Mouse (Mus musculus) CH12F3 (cell line): ENCODE measurements around the gene Ece1.

Source experiments
- in situ Hi-C: fragments of 300-500 bp; cut with MboI; formaldehyde crosslinking; loops from 2 replicates; pipeline ENCODE4 v1.14.3; 2020; ENCODE audit warnings: low sequenced_read_pairs

Ece1 gene

DNA sequence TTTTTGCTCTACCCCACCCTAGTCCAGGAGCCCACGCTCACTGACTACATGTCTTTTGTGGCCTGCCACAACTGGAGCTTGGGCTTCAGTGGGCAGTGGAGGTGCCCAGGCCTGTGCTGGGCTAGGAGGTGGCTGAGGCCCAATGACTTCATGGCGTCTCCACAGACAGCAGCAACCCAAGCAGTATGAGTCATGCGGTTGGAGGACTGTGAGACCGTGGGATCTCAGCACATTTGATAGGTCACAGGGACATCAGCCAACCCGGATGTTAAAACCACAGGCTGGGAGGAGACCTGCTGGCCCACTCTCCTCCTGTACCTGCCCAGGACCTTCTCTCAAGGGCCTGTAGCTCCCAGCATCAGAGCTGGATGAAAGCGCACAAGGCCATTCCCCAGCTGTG lies 8.2 kb upstream of the Ece1 start:
- in situ Hi-C loops: loop anchor here (10.0 kb wide), 1 partner anchor 101 kb away; no protein-coding TSS in a partner anchor

DNA sequence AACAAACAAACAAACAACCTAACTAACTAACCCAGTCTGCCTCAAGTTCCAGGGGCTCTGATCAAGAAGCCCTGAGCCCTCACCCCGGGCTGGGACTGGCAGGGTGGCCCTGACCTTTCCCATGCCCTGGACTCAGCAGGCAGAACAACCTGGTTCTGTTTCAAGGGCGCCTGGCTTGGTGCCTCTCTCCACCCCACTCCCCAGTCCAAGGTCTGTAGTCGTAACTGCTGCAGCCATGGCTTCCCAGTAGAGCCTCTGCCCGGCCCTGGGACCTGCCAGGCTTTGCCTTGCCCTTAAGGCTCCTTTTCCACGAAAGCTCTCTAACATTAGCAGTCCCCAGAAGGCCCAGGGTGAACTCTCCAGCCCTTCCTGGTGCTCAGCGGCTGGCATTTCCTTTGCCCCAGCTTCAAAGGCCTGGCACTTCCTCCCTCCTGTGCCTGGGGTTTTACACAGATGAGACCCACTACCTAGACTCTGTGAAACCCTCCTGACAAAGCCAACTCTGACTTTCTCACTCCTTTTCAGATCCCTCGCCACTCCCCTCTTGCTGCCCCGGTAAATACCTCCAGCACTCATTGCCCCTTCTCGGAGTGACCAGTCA lies 6.2 kb upstream of the Ece1 start:
- in situ Hi-C loops: loop anchor here (10.0 kb wide), 1 partner anchor 99 kb away; no protein-coding TSS in a partner anchor

GRCm38 (mm10) chr4:137857116-137857515 lies 4.9 kb upstream of the Ece1 start:
- in situ Hi-C loops: loop anchor here (10.0 kb wide), 1 partner anchor 98 kb away; no protein-coding TSS in a partner anchor

DNA sequence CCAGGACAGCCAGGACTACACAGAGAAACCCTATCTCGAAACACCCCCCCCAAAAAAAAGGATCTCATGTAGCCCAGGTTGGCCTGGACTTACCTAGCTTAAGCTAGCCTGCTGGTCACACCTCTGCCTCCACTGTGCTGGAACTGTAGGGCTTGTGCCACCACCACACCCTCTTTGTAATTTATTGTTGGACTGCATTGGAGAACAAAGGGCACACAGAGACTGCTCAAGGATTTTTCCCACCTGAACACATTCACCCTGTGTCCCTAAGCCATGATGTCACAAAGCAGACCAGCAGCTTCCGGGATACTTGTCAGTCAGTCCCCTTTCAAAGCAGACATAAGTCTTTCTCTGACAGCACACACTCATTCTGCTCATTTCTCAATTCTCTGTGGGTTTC lies 3.7 kb upstream of the Ece1 start:
- in situ Hi-C loops: loop anchor here (10.0 kb wide), 1 partner anchor 96 kb away; no protein-coding TSS in a partner anchor

GRCm38 (mm10) chr4:137861461-137862011 lies 501 bp upstream of the Ece1 start:
- in situ Hi-C loops: no loop called here

- in situ Hi-C loops: no loop called here
These were observed 641 bp downstream of the Ece1 start for GRCm38 (mm10) chr4:137862516-137863240.

DNA sequence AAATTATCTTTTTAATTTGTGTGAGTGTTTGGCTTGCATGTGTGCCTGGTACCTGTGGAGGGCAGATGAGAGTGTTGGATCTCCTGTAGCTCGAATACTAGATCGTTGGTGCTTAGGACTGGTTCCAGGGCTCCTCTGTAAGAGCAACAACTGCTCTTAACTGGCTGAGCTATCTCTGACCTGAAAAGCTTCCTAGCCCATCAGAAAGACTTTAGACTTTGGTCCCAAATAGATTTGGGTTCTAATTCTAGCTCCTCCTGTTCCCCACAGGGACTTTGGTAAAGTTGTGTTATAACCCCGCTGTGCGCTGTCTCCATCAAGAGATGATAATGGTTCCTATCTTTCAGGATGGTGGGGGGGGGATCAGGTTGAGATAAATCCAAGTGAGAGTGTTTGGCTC lies 2.0 kb downstream of the Ece1 start:
- in situ Hi-C loops: no loop called here

- in situ Hi-C loops: no loop called here
These were observed 2.7 kb downstream of the Ece1 start for GRCm38 (mm10) chr4:137864769-137865168.

DNA sequence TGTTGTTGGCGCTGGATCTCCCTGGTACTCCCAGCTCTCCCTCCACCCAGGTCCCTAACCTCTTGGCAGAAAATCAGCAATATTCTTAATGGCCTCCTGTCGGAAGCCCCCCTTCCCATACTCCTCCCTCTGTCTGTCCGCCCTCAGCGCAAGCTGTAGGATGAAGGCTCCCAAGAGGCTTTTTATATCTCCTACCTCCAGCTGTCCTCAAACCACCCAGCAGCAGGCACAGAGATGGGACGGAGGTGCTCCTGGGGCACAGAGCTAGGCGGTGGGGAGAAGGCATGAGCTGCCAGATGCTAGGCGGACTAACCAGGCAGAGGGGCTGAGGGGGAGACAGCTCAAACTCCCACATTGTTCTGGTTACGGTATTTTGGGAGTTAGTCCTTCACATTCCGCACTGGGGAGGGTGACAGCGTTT lies 3.2 kb downstream of the Ece1 start:
- in situ Hi-C loops: no loop called here

- in situ Hi-C loops: no loop called here
These were observed 4.3 kb downstream of the Ece1 start for GRCm38 (mm10) chr4:137866206-137866863.

DNA sequence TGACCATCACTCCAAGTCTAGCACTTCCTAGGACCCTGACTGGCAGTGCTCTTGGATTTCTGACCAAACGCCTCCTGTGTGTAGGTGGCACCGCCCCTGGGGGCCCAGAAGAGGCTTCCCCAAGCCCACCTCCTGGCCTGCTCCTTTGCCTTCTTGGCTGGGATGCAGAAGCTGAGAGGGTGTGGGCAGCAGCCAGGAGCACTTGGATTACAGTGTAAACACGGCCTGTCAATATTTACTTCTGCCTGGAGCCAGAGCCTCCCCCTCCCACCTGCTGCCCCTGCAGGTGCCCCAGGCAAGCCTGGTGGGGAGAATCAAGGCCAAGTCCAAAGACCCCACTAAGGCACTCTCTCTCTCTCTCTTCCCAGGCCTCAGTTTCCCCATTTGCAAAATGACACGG lies 5.2 kb downstream of the Ece1 start:
- in situ Hi-C loops: no loop called here

DNA sequence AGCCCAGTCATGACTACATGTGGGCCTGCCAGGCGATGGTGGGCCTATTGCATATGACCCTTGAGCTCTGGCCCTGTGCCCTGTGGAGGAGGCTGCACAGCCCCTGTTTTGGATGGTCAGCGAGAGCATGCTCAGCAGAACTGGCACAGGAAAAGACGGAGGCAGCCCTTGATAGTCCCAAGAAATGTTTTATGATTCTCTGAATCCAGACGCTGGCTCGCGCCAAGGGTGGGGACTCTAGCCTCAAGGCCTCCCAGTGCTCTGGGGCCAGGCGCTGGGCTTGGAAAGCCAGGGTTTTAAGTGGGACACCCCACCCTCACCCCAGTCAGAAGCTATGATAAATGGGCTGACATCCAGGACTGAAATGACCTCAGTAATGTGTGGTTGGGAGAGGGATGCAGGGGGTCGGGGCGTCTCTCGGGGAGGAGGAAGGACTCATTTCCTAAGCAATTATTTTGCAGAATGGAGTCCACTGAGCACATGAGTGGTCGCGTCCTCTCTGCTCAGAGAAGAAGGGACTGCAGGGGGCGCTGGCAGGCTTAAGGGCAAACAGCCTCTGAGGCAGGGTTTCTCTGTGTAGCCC lies 5.7 kb downstream of the Ece1 start:
- in situ Hi-C loops: no loop called here

- in situ Hi-C loops: no loop called here
These were observed 7.7 kb downstream of the Ece1 start for GRCm38 (mm10) chr4:137869667-137870274.

DNA sequence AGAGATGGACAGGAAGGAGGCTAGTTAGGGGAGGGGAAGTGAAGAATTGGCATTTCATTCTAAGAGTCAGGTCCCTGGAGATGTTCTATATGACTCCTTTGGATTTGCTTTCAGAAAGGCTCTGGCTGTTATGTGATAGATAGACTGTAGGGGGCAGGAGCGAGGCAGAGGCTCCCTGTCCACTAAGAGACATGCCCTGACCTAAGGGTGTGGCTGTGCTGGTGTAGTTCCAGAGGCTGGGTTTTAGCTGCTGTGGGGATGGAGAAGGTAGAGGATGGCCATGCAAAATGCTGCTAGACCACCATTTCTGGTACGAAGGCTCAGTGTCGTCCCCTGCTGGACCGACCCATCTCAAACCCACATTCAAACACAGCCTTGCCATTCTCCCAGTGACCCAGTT lies 8.9 kb downstream of the Ece1 start:
- in situ Hi-C loops: no loop called here

DNA sequence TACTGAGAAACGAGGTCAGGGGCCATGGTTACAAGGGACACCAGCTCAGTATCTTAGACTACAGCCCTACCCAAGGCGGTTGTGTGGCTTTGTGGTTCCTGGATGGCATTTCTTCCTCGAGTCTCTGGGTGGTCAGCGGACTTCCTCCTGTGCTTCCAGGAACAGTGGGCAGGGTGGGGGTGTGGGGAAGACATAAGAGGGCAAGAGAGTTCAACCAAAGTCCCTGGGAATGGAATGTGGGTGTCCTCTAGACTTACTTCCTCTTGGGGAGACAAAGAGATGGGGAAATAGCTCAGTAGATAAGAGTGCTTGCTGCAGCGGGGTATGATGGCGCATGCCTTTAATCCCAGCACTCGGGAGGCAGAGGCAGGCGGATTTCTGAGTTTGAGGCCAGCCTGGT lies 9.4 kb downstream of the Ece1 start:
- in situ Hi-C loops: no loop called here

DNA sequence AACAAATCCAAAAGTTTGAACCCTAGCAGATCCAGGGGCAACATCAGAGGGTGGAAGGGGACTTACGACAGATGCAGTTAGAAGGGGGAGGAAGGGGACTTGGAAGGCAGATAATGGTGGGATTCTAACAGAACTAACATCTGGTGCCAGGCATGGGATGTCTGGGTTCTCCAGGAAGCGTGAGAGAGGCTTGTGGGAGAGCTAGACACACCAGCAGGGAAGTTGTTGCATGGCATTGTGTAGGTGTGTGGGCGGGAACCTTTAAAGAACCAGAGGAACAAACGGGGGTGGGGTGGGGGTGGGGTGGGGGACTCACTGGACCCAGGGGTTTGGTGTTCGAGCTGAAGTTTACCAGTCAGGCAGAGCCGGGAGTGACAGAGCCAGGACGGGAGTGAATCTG lies 12.3 kb downstream of the Ece1 start:
- in situ Hi-C loops: no loop called here

DNA sequence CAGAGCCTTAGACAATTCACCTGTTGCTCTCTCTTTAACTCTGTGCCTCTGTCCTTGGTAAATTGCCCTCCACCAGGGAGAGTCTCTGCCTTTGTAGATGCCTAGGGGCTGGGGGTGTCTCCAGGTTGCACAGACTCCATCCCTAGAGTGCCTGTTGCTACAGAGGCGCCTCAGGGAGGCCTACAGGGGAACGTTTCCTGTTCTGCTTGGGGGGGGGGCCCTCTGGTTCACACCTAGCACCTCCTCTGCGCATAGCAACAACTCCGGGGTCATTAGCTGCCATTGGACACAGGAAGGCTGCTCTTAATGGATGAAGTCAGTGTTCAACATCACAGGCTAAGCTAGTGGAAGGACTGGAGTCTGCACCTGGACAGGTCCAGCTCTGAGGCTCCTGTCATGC lies 12.8 kb downstream of the Ece1 start:
- in situ Hi-C loops: no loop called here

DNA sequence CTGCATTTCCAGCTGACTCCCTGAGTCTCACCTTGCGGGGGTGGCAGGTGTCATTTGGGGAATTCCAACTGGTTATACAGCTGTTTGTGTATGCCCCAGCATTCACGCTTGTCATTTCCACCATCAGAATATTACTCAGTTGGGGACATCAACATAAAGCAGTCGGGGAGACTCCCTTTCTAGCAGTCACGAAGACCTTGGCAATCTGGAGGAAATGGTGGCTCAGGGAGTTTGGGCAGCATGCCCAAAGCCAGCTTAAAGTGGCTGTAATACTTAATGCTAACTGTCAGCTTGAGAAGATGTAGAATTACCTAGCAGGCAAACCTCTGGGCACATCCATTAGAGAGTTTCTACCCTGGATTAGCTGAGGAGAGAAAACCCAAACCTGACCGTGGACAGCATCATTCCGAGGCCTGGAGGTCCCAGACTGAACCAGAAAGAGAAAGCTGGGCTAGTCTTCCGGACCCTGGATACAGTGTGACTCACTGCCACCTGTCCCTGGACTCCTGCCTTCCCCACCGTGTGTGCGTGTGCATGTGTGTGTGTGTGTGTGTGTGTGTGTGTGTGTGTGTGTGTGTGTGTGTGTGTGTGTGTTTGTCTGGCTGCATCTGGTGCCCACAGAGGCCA lies 13.5 kb downstream of the Ece1 start:
- in situ Hi-C loops: no loop called here

- in situ Hi-C loops: no loop called here
These were observed 14.8 kb downstream of the Ece1 start for GRCm38 (mm10) chr4:137876834-137877233.

DNA sequence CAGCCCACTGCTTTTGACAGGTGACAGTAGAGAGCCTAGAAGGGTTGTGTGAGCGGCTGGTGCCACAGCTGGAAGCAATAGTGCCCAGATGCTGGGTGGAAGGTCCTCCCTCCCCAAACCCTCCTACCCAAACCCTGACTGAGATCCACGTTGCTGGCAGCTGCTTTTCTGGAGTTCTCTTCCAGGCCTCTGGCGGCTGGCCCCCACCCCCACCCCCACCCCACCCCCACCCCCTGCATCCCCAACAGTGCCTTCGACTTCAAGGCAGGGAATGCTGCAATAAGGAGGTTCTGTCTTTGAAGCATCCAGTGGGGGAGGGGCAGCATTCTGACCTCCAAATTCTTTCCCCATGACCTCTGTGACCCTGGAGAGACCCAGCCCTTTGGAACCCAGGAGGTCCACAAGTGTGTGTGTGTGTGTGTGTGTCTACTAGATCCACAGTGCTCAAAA lies 15.4 kb downstream of the Ece1 start:
- in situ Hi-C loops: no loop called here
